Mouse (Mus musculus) ES-Bruce4 (cell line): ENCODE data around the gene Nr2e3.

Source experiments
- CTCF ChIP-seq: IDR thresholded peaks from one replicate; pipeline ENCODE4 v1.8.1; 2011; ENCODE audit warnings: low read depth, low read length
- POLR2A ChIP-seq: IDR thresholded peaks from one replicate; pipeline ENCODE4 v1.8.1; 2011; ENCODE audit warnings: low read length; ENCODE audit not compliant: insufficient read depth

DNA sequence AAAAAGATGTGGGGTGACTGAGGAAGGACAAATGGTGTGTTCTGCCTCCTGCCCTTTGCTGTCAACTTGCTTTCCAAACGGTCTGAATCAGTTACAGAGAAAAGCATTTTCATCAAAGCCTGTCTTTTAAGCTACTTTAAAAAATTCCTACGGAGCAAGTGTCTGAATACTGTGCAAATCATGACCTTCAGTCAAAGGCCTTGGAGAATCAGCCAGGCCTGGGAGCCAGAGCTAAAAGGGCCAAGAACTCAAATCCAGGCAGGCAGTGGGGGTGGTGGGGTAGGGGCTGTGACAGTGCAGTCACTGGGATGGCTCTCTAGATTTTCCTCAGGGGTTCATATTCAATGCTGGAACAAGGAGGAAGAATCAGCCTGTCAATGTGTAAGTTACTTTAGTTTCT lies 20.7 kb upstream of the Nr2e3 start:
- TF ChIP-seq CTCF, result no peak
- TF ChIP-seq POLR2A, result no peak
